Mouse (Mus musculus) olfactory bulb, adult 2 months (tissue): ENCODE measurements around the gene Phactr4. TPM values are rescaled to one million over a fixed set of nuclear protein-coding genes. Genes with fewer than 3 reads are reported as not detected.
A peak's percentile ranks its signal among the peaks of the same experiment; 100 is the strongest.

Experiments used
- H3K27ac ChIP-seq: fragments of 200-500 bp; 2 replicates; pipeline ENCODE4 v1.5.1; 2012; ENCODE audit warnings: low read depth, low read length; ENCODE audit not compliant: insufficient read depth
- H3K4me1 ChIP-seq: fragments of 200-500 bp; 2 replicates; pipeline ENCODE4 v1.6.1; 2012; ENCODE audit warnings: low read length; ENCODE audit not compliant: control insufficient read depth, insufficient read depth
- H3K4me3 ChIP-seq: fragments of 200-500 bp; 2 replicates; pipeline ENCODE4 v1.5.1; 2012; ENCODE audit warnings: mild to moderate bottlenecking, low read depth, low read length, moderate library complexity; ENCODE audit not compliant: insufficient read depth
- CTCF ChIP-seq: fragments of 200-500 bp; IDR thresholded peaks from 2 replicates; pipeline ENCODE4 v1.5.1; 2012; ENCODE audit warnings: low read depth, mild to moderate bottlenecking, low read length, moderate library complexity; ENCODE audit not compliant: insufficient read depth
- POLR2A ChIP-seq: fragments of 200-500 bp; IDR thresholded peaks from 2 replicates; pipeline ENCODE4 v1.6.1; 2012; ENCODE audit warnings: mild to moderate bottlenecking, low read depth, low read length, moderate library complexity; ENCODE audit not compliant: insufficient read depth
- whole genome bisulfite sequencing: fragments of 180-500 bp; shearing (Covaris S2); methylation state at CpG from one replicate; pipeline ENCODE4 v1.1.7; 2018; 5-methylcytosine and 5-hydroxymethylcytosine counted together
- polyA plus RNA-seq: library from polyadenylated mRNA; stranded (reverse); fragments of >200 nt; gene quantifications from 2 replicates; pipeline ENCODE4 v1.2.4, GENCODE M21; 2012; ENCODE audit warnings: low replicate concordance; ENCODE audit not compliant: missing spikeins, insufficient read depth, insufficient read length

The Phactr4 gene
- not detected in 2 replicates for polyA plus RNA-seq

- under 1% methylated on average over 73 of the region's 73 CpGs for WGBS
Measured at GRCm38 (mm10) chr4:132421923-132422782, at the start of gene Phactr4. Phactr4 (minus strand) TSS chr4:132422489.

GRCm38 (mm10) chr4:132469873-132470272 lies 47.6 kb upstream of the Phactr4 start:
- Histone ChIP-seq H3K4me1 (no peaks in the 10 kb centered on the region), H3K4me3 (no peak overlapping the region), H3K27ac (no peak overlapping the region)
- WGBS = 26% methylated on average over 3 of the region's 3 CpGs
- TF ChIP-seq POLR2A (no peak), CTCF (no peak)

More at GRCm38 (mm10) chr4:132421923-132422782, at the start of gene Phactr4:
- Histone ChIP-seq H3K4me1 (no peaks in the 10 kb centered on the region), H3K27ac (peak within 1 kb of the TSS; percentile 50), H3K4me3 (peak within 1 kb of the TSS; percentile 91)
- TF ChIP-seq CTCF = no peak
- TF ChIP-seq POLR2A = no peak

GRCm38 (mm10) chr4:132464255-132464613 lies 41.9 kb upstream of the Phactr4 start:
- no peak overlapping the region for H3K27ac ChIP-seq
- peaks cover 7% of the 10 kb centered on the region for H3K4me1 ChIP-seq
- 3% methylated on average over 5 of the region's 5 CpGs for WGBS
- TF ChIP-seq CTCF (no peak), POLR2A (no peak)
- no peak overlapping the region for H3K4me3 ChIP-seq

- under 1% methylated on average over 44 of the region's 44 CpGs for WGBS
- peaks cover 7% of the 10 kb centered on the region for H3K4me1 ChIP-seq
- peak within 1 kb of the TSS; percentile 74 for H3K4me3 ChIP-seq
- H3K27ac ChIP-seq = peak within 1 kb of the TSS; percentile 38; the same call in 1 of the 2 replicates
- TF ChIP-seq POLR2A (peak; percentile 53; the same call in 1 of the 2 replicates), CTCF (no peak)
Measured at GRCm38 (mm10) chr4:132463430-132464254, 41.4 kb upstream of the Phactr4 start, which contains the start of gene Med18. Med18 (minus strand) TSS chr4:132463921.

GRCm38 (mm10) chr4:132462836-132463235 lies 40.5 kb upstream of the Phactr4 start:
- TF ChIP-seq CTCF (no peak), POLR2A (no peak)
- peaks cover 7% of the 10 kb centered on the region for H3K4me1 ChIP-seq
- 6% methylated on average over 11 of the region's 11 CpGs for WGBS
- H3K4me3 ChIP-seq = peak overlapping the region; percentile 41
- H3K27ac ChIP-seq = no peak overlapping the region

GRCm38 (mm10) chr4:132460225-132460624 lies 37.9 kb upstream of the Phactr4 start:
- TF ChIP-seq POLR2A = no peak
- no peak for TF ChIP-seq CTCF
- Histone ChIP-seq H3K4me1 (peaks cover 7% of the 10 kb centered on the region), H3K27ac (no peak overlapping the region), H3K4me3 (no peak overlapping the region)
- 59% methylated on average over 8 of the region's 8 CpGs for WGBS

- 95% methylated on average over 6 of the region's 6 CpGs for WGBS
- no peak for TF ChIP-seq CTCF
- TF ChIP-seq POLR2A = no peak
- H3K4me3 ChIP-seq = no peak overlapping the region
Measured at GRCm38 (mm10) chr4:132455561-132455960, 33.3 kb upstream of the Phactr4 start.

GRCm38 (mm10) chr4:132455146-132455545 lies 32.9 kb upstream of the Phactr4 start:
- H3K27ac ChIP-seq = no peak overlapping the region
- no peaks in the 10 kb centered on the region for H3K4me1 ChIP-seq
- WGBS = 88% methylated on average over 3 of the region's 3 CpGs
- no peak for TF ChIP-seq CTCF
- TF ChIP-seq POLR2A = no peak
- H3K4me3 ChIP-seq = no peak overlapping the region

More at GRCm38 (mm10) chr4:132455561-132455960, 33.3 kb upstream of the Phactr4 start:
- H3K4me1 ChIP-seq = peaks cover under 1% of the 10 kb centered on the region; the same call in 1 of the 2 replicates
- H3K27ac ChIP-seq = no peak overlapping the region
